Mouse (Mus musculus): Measurements from ENCODE around the gene Synpo2l.
"Not testable (repeated sequence)": the region's sequence is repeated elsewhere in the genome, so short reads cannot be mapped to it uniquely, and the experiment has no call there.

The Synpo2l gene

DNA sequence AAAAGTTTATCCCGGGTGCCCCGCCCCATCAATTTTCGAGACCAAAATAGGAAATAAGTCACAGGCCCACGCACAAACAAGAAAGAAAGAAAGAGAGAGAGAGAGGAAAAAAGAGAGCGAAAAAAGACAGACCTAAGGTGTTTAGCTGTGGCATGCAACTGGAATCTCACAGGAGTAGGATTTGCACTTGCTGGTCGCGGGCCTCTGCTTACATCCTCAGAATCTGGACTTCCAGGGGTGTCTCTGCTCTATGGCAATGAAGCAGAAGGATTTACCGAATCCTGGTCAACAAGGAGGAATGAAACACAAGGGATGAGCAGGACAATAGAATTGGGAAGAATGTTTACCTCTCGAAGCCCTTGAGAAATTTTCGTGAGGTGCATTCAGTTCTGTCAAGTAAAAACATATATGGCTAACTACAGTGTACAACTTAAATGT lies 26.7 kb downstream of the Synpo2l start:
- DNase-seq (ENCODE audit: low spot score in 2 of 2), result no peak

DNA sequence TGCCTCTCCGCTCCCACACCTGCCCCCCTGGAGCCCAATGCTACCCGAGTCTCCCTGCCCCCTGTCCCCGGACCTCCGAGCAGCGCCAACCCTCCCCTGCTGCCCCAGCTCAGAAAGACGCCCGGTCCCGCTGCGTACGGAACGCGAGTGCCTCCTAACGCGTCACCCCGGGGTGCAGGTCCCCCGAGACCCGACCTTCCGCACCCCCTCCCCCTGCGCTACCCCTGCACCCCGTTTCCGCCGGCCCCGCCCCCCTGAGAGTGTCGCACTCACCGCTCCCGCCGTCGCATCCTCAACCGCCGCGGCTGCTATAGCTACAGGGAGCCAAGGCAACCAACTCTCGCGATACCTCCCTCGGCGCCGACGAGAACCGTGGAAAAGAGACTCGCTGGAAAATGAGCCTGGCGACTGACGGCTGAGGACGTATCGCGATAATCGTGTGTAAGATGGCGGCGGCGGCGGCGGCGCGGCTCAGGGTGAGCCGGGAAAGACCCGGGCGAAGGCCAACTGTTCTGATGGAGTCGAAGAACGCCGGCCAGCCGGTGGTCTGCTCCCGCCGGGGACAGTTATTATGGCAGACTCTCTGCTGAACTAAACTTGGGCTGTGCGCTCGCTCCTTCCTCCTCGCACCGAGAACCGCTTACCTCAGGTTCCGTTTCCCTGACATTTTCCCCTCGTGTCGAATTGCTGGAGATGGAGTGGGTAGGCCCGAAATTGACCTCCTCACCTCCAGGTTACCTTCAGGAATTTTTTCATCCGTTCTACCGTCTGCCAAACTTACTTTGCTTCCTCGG lies 27.3 kb downstream of the Synpo2l start, which contains the start of gene Usp54:
Gene Usp54, minus strand, starts transcription at position 420 of the 794 bp plus-strand sequence.
- peak; percentile 88 to 98 for DNase-seq (ENCODE audit: low spot score in 2 of 2)

GRCm38 (mm10) chr14:20639918-20640619 lies 28.1 kb downstream of the Synpo2l start:
- peak in 1 of 2 experiments; percentile 17 for DNase-seq (ENCODE audit: low spot score in 2 of 2)

DNA sequence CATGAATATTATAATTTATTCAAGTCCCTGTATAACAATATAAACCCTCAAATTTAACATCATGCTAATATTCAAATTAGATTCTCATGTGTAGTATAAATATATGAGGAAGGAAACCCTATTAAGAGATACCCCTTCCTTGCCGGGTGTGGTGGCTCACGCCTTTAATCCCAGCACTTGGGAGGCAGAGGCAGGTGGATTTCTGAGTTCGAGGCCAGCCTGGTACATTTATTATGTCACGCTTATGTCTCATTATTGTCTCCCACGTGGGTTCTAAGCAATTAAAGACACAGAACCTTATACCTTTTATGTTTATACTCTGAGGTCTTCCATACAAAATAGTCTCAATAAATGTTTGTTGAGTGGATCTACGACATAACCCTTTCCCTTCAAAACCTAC lies 29.5 kb downstream of the Synpo2l start:
- DNase-seq (ENCODE audit: low spot score in 2 of 2), result no peak

DNA sequence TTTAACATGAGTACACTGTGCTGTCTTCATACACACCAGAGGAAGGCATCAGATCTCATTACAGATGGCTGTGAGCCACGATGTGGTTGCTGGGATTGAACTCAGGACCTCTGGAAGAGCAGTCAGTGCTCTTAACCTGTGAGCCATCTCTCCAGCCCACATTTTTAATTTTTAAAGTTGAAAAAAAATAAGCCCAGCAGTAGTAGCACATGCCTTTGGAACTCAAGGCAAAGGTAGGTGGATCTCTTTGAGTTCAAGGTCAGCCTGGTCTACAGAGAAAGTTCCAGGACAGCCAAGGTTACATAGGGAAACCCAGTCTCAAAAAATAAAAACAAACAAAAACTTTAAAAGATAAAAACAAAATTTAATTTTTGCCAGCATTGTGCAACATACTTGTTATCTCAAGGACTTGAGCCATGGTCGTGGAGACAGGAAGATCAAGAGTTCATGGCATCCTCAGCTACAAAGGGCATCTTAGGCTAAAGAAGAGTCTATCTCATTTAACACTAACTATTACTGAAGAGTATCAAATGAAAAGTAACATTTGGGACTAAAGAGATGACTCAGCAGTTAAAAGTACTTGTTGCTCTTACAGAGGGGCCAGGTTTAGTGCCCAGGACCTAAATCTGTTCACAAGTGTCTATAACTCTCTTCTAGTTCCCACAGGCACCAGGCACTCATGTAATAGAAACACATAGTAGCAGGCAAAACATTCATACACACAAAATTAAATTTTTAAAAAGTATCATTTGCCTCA lies 30.2 kb downstream of the Synpo2l start:
- no peak for DNase-seq (ENCODE audit: low spot score in 2 of 2)

DNA sequence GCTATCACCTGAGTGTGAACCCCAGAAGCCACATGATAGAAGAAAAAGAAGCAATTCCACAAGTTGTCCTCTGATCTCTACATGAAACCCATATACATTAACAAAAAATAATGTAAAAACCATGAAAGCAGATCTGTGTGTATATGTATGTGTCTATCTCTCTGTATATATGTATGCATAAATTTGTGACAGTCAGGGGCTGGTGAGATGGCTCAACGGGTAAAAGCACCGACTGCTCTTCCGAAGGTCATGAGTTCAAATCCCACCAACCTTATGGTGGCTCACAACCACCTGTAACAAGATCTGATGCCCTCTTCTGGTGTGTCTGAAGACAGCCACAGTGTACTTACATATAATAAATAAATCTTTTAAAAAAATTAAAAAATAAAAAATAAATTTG lies 31.2 kb downstream of the Synpo2l start:
- DNase-seq (ENCODE audit: low spot score in 2 of 2), result not testable (repeated sequence)

DNA sequence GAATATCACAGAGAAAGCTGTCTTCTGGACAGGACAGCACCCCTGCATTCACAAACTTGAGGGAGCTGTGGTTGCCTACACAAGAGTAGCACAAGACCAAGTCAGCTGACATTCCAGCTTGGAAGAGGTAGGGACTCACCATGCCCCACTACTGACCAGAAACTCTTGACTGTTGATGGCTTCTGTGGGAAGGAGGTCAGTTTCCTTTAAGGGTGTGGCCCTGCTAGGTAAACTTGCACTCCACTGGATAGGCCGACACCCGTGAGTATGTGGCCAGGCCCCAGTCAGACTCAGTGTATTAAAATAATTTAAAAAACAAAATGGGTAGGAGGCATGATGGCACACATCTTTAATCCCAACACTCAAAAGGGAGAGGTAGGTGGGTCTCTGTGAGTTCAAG lies 32.6 kb downstream of the Synpo2l start:
- DNase-seq (ENCODE audit: low spot score in 2 of 2), result no peak

DNA sequence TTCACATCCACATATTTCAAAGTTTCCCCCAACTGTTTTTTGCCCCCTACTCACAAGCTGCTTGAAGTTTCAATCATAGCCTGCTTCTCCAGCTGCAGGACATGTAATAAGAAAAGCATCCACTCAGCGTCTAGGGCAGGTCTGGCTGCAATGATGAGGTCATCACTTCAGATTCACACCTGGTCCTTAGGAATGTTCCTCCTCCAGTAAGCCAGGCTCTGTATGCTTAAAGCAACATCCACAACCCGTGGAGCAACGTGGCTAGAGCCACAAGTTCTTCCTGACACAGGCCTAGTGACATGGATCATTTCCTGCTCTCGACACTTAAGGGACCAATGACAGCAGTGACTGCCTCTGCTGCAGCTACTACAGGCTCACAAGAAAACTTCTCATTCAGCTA lies 36.9 kb downstream of the Synpo2l start:
- no peak for DNase-seq (ENCODE audit: low spot score in 2 of 2)

DNA sequence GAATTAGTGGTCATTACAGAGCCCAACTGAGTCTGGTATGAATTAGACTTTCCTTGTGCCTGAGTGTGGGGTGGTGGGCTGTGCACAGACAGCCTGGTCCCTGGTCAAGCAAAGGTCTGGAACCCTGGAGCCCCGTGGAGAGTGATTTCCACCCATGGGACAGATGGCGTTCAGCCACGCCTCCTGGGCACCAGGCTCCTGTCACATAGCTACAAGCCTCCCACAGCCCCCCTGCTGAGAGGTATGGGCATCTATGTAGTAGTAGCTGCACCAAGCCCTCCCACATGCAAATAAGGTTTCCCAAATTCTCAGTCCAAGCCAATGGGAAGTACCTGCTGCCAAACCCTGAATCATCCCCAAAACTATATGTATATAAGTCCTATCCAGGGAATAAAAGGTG lies 41.2 kb downstream of the Synpo2l start:
- DNase-seq (ENCODE audit: low spot score in 2 of 2), result no peak

GRCm38 (mm10) chr14:20626447-20626846 lies 41.7 kb downstream of the Synpo2l start:
- no peak for DNase-seq (ENCODE audit: low spot score in 2 of 2)

- no peak for DNase-seq (ENCODE audit: low spot score in 2 of 2)
These were observed 45.2 kb downstream of the Synpo2l start for GRCm38 (mm10) chr14:20622907-20623306.

- DNase-seq (ENCODE audit: low spot score in 2 of 2), result no peak
These were observed 45.7 kb downstream of the Synpo2l start for GRCm38 (mm10) chr14:20622412-20622811.

DNA sequence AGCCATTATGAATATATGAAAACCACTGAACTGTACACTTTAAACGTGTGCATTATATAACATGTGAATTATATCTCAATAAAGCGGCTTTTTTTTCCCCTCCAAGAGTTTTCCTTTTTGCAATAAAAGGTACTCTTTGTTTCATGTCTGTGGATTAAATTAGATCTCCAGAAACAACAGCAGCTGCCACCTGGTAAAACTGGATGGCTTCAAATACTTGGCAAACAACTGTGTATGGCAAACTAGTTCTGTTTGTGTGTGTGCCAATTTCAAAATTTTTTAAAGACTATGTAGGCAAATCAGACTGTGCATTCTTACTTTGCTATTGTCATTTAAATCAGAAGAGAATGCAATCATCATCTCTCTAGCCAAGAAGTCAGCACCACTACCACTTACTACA lies 46.3 kb downstream of the Synpo2l start:
- DNase-seq (ENCODE audit: low spot score in 2 of 2), result no peak

DNA sequence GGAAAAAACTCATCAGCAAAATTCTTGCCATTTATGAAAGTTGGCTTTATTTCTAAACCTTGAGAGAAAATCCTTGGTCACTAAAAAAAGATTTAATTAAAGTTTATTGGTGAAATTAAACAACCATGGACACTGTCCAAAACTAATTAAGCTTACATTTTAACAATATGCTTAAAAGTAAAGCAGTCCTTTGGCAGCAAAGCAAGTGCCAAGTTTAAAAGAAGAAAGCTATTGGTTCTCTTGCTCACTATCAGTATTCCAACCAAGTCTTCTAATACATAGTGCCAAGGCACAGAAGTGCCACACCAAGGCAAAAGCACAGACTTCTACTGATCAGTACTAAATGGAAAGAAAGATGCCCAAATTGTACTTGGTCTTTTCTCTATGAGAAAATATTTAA lies 49.0 kb downstream of the Synpo2l start:
- no peak for DNase-seq (ENCODE audit: low spot score in 2 of 2)

DNA sequence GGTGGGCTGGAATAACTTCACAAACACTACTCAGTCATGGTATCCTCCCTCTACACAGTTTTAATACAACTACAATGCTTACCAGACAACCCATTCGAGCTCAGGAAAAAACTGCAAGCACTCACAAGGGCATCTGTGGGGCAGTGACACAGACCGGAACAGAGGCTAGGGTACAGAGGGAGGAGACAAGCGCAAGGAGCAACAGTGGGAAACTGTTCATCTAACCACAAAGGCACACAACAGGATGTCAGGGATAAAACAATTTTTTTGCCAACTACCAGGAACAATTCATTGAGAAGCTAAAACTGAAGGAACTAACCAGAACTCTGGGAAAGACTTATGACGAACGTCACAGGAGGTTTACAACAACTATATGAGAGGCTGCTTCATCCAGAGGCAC lies 49.9 kb downstream of the Synpo2l start:
- DNase-seq (ENCODE audit: low spot score in 2 of 2), result no peak

DNA sequence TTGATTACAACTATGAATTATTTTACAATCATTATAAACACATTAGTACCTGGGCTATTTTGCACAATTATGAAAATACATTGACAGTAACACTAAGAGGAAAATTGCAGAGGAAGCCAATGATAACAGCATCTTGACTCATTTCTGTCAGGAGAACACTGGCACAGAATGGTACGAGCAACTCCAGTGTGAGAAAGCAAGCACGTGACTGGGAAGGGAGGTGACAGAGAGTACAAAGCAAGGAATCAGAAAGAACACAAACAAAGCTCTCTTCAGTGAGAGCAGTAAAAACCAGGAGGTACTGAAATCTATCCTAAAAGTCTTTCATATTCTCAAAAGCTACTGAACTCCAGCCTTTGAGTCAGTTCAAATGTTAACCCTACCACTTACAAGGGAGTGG lies 51.7 kb downstream of the Synpo2l start:
- peak in 1 of 2 experiments; percentile 50 for DNase-seq (ENCODE audit: low spot score in 2 of 2)

DNA sequence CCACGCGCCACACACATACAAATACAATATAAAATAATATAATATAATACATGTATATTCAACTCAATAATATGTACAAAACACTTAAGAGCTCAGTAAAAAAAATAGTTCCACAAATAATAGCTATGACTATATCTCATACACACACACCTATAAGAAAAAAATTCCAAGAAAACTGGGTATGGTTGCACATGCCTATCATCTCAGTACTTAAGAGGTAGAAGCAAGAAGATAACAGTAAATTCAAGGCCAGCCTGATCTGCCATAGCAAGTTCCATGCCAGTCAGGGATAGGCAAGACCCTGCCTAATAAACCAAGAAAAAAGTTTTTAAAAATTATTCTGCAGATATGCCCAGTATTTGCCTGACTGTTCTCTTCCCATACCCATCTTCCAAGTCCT lies 53.1 kb downstream of the Synpo2l start:
- DNase-seq (ENCODE audit: low spot score in 2 of 2), result no peak

- no peak for DNase-seq (ENCODE audit: low spot score in 2 of 2)
These were observed 55.3 kb downstream of the Synpo2l start for GRCm38 (mm10) chr14:20612820-20613219.

DNA sequence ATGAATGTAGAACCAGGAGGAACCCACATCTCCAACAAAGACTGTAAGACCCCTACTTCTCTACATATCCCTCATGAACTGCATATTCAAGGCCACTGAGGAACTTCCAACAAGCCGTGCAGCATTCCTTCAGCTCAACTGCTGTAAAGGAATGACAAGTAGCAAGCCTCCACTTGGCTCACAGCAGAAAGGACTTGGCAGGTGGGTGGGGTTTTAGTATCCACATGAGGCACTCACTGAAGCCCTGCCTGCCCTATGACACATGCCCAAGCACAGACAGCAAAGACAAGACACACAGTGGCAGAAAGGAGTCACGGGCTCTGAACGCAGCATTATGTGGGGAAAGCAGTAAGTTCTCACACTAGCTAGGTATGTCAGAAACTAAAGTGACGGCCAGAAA lies 58.0 kb downstream of the Synpo2l start:
- DNase-seq (ENCODE audit: low spot score in 2 of 2), result no peak

DNA sequence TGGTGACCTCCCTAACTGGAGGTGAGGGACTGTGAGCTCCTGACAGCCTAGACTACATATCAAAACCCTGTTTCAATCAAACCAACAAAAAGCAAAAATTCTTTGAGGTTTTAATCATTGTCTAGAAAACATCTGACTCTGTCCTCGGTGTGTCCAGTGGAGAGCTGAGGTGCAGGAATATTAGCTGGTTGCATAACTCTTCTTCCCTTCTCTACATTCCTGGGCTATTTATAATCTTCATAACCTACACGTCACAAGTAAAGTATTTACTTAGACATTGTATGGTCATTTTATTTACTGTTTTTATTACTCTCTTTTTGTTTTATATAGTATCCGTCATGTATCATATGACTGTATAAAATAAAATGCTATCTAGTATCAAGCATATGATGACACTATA lies 58.6 kb downstream of the Synpo2l start:
- no peak for DNase-seq (ENCODE audit: low spot score in 2 of 2)
